Mouse (Mus musculus) hindbrain, embryonic 14.5 days (tissue): ENCODE results near the gene Dip2a. TPM values are rescaled to one million over a fixed set of nuclear protein-coding genes. Genes with fewer than 3 reads are reported as not detected.

Experiments used
- ATAC-seq: fragments of 200-750 bp; cut with Nextera tagmentation; 2 replicates; pipeline ENCODE4 v1.8.0; 2017; ENCODE audit warnings: moderate number of reproducible peaks, mild to moderate bottlenecking, moderate TSS enrichment, moderate library complexity; ENCODE audit not compliant: low FRiP score
- DNase-seq: peaks from one replicate; pipeline ENCODE4 v3.0.0-alpha.2; 2015; ENCODE audit warnings: low spot score
- H3K27ac ChIP-seq: fragments of 300-500 bp; sonication (generic); 2 replicates; pipeline ENCODE4 v1.5.1; 2014; ENCODE audit warnings: mild to moderate bottlenecking, moderate library complexity
- H3K27me3 ChIP-seq: fragments of 300-500 bp; sonication (generic); 2 replicates; pipeline ENCODE4 v1.6.1; 2014; ENCODE audit warnings: mild to moderate bottlenecking, low read length, mixed read lengths; ENCODE audit not compliant: control insufficient read depth, insufficient read depth
- H3K36me3 ChIP-seq: fragments of 300-500 bp; sonication (generic); replicated peaks from 2 replicates; pipeline ENCODE4 v1.6.1; 2014; ENCODE audit not compliant: control insufficient read depth, insufficient read depth
- H3K4me1 ChIP-seq: fragments of 300-500 bp; sonication (generic); replicated peaks from 2 replicates; pipeline ENCODE4 v1.6.1; 2014; ENCODE audit warnings: antibody characterized with exemption, low read length, mixed read lengths; ENCODE audit not compliant: control insufficient read depth, insufficient read depth
- H3K4me2 ChIP-seq: fragments of 300-500 bp; sonication (generic); replicated peaks from 2 replicates; pipeline ENCODE4 v1.6.1; 2014; ENCODE audit warnings: mild to moderate bottlenecking, moderate library complexity
- H3K4me3 ChIP-seq: fragments of 300-500 bp; sonication (generic); replicated peaks from 2 replicates; pipeline ENCODE4 v1.5.1; 2014; ENCODE audit warnings: mild to moderate bottlenecking, low read length
- H3K9ac ChIP-seq: fragments of 300-500 bp; sonication (generic); 2 replicates; pipeline ENCODE4 v1.6.1; 2014
- H3K9me3 ChIP-seq: fragments of 300-500 bp; sonication (generic); 2 replicates; pipeline ENCODE4 v1.6.1; 2016; ENCODE audit warnings: low read length; ENCODE audit not compliant: control insufficient read depth
- WGBS: fragments of 180-500 bp; shearing (Covaris S2); extraction: QIAGEN DNeasy Blood & Tissue Kit; methylation state at CpG from one replicate; pipeline ENCODE4 v1.1.7; 2014; 5-methylcytosine and 5-hydroxymethylcytosine counted together
- polyA plus RNA-seq: library from polyadenylated mRNA; unstranded; fragments of >200 nt; fragmentation: Nextera tagmentation; extraction: Ambion mirVana; gene quantifications from 2 replicates; pipeline ENCODE4 v1.2.1, GENCODE M21; 2014

Gene Dip2a
- polyA plus RNA-seq, 1 experiment from 2014 or later, result 11.3 TPM

- Histone ChIP-seq H3K27ac (no peak overlapping the region), H3K9ac (no peak overlapping the region), H3K27me3 (no peaks in the 10 kb centered on the region), H3K4me2 (no peak overlapping the region), H3K4me3 (no peak overlapping the region), H3K36me3 (peaks cover 96% of the 10 kb centered on the region), H3K9me3 (no peaks in the 10 kb centered on the region), H3K4me1 (no peaks in the 10 kb centered on the region)
- ATAC-seq, result no peak
- 84% methylated on average over 11 of the region's 11 CpGs for WGBS
- no peak for DNase-seq
These were observed 56.7 kb downstream of the Dip2a start for GRCm38 (mm10) chr10:76288268-76288993.

GRCm38 (mm10) chr10:76278541-76279097 lies 66.5 kb downstream of the Dip2a start:
- no peak for DNase-seq
- Histone ChIP-seq H3K4me2 (no peak overlapping the region), H3K4me3 (no peak overlapping the region), H3K9ac (no peak overlapping the region), H3K4me1 (no peaks in the 10 kb centered on the region), H3K36me3 (peaks cover 92% of the 10 kb centered on the region), H3K27me3 (no peaks in the 10 kb centered on the region), H3K27ac (no peak overlapping the region), H3K9me3 (no peaks in the 10 kb centered on the region)
- ATAC-seq, result no peak
- 78% methylated on average over 5 of the region's 5 CpGs for WGBS

- Histone ChIP-seq H3K9me3 (no peaks in the 10 kb centered on the region), H3K4me1 (no peaks in the 10 kb centered on the region), H3K27me3 (no peaks in the 10 kb centered on the region), H3K9ac (no peak overlapping the region), H3K4me2 (no peak overlapping the region), H3K4me3 (no peak overlapping the region), H3K36me3 (peaks cover 92% of the 10 kb centered on the region), H3K27ac (no peak overlapping the region)
- ATAC-seq (no peak), DNase-seq (no peak)
- WGBS, result 83% methylated on average over 10 of the region's 10 CpGs
These were observed 69.8 kb downstream of the Dip2a start for GRCm38 (mm10) chr10:76275256-76275655.

GRCm38 (mm10) chr10:76271238-76271637 lies 73.9 kb downstream of the Dip2a start:
- no peaks in the 10 kb centered on the region for H3K4me1 ChIP-seq
- H3K9ac ChIP-seq, result no peak overlapping the region
- H3K36me3 ChIP-seq, result peaks cover 94% of the 10 kb centered on the region
- no peak overlapping the region for H3K4me2 ChIP-seq
- ATAC-seq (no peak), DNase-seq (no peak)
- WGBS, result 58% methylated on average over 8 of the region's 8 CpGs
- H3K9me3 ChIP-seq, result no peaks in the 10 kb centered on the region
- no peaks in the 10 kb centered on the region for H3K27me3 ChIP-seq
- no peak overlapping the region for H3K27ac ChIP-seq
- no peak overlapping the region for H3K4me3 ChIP-seq

- 73% methylated on average over 4 of the region's 4 CpGs for WGBS
- no peaks in the 10 kb centered on the region for H3K27me3 ChIP-seq
- ATAC-seq, result no peak
- no peak overlapping the region for H3K9ac ChIP-seq
- H3K4me1 ChIP-seq, result no peaks in the 10 kb centered on the region
- DNase-seq, result no peak
- peaks cover 46% of the 10 kb centered on the region for H3K36me3 ChIP-seq
- no peak overlapping the region for H3K4me3 ChIP-seq
- no peak overlapping the region for H3K4me2 ChIP-seq
- no peak overlapping the region for H3K27ac ChIP-seq
- no peaks in the 10 kb centered on the region for H3K9me3 ChIP-seq
These were observed 82.7 kb downstream of the Dip2a start for GRCm38 (mm10) chr10:76262431-76262830.

- Histone ChIP-seq H3K4me2 (no peak overlapping the region), H3K4me1 (no peaks in the 10 kb centered on the region), H3K9ac (no peak overlapping the region), H3K9me3 (no peaks in the 10 kb centered on the region), H3K27me3 (no peaks in the 10 kb centered on the region), H3K4me3 (no peak overlapping the region), H3K36me3 (peaks cover 38% of the 10 kb centered on the region), H3K27ac (no peak overlapping the region)
- ATAC-seq (no peak), DNase-seq (no peak)
- WGBS, result 79% methylated on average over 3 of the region's 3 CpGs
These were observed 83.6 kb downstream of the Dip2a start for GRCm38 (mm10) chr10:76261447-76261846.

- 60% methylated on average over 11 of the region's 11 CpGs for WGBS
- no peak for ATAC-seq
These were observed 84.6 kb downstream of the Dip2a start for GRCm38 (mm10) chr10:76260358-76261059.

GRCm38 (mm10) chr10:76259566-76260232 lies 85.4 kb downstream of the Dip2a start:
- Histone ChIP-seq H3K9me3 (no peaks in the 10 kb centered on the region), H3K4me2 (no peak overlapping the region), H3K36me3 (peaks cover 20% of the 10 kb centered on the region), H3K27ac (no peak overlapping the region), H3K4me1 (no peaks in the 10 kb centered on the region), H3K4me3 (no peak overlapping the region), H3K9ac (no peak overlapping the region), H3K27me3 (no peaks in the 10 kb centered on the region)
- no peak for ATAC-seq
- WGBS, result 67% methylated on average over 18 of the region's 18 CpGs
- DNase-seq, result no peak

More at GRCm38 (mm10) chr10:76260358-76261059, 84.6 kb downstream of the Dip2a start:
- Histone ChIP-seq H3K4me2 (no peak overlapping the region), H3K27me3 (no peaks in the 10 kb centered on the region), H3K9me3 (no peaks in the 10 kb centered on the region), H3K36me3 (peaks cover 28% of the 10 kb centered on the region), H3K27ac (no peak overlapping the region), H3K9ac (no peak overlapping the region), H3K4me3 (no peak overlapping the region), H3K4me1 (no peaks in the 10 kb centered on the region)
- peak; percentile 55 for DNase-seq

- ATAC-seq, result no peak
- DNase-seq, result no peak
These were observed 87.2 kb downstream of the Dip2a start for GRCm38 (mm10) chr10:76257719-76258390.

More at GRCm38 (mm10) chr10:76257719-76258390, 87.2 kb downstream of the Dip2a start:
- Histone ChIP-seq H3K4me1 (no peaks in the 10 kb centered on the region), H3K9me3 (no peaks in the 10 kb centered on the region), H3K27ac (no peak overlapping the region), H3K9ac (no peak overlapping the region), H3K4me3 (no peak overlapping the region), H3K36me3 (peaks cover 8% of the 10 kb centered on the region), H3K4me2 (no peak overlapping the region), H3K27me3 (no peaks in the 10 kb centered on the region)
- 87% methylated on average over 12 of the region's 12 CpGs for WGBS
